ENCODE assay signal across 8 mouse cellular contexts in genomic region chr3:87986868-87987267, GRCm38 (mm10). TPM values are rescaled to one million over a fixed set of nuclear protein-coding genes. Genes with fewer than 3 reads are reported as not detected.
DNase-seq lines count a peak whose midpoint lies in the region; ATAC-seq and TF ChIP-seq lines count a peak whose summit lies in the region.

No protein-coding gene starts in this region.

- peak overlapping the region; percentile 61 for H3K4me2 ChIP-seq in hindbrain, embryonic 13.5 days

- H3K36me3 ChIP-seq in hindbrain, embryonic 13.5 days, result no peaks in the 10 kb centered on the region

- ATAC-seq in Patski, result peak; percentile 69
- ATAC-seq in hindbrain, embryonic 13.5 days (ENCODE audit: low FRiP score), result peak; percentile 74

- H3K9me3 ChIP-seq in hindbrain, embryonic 13.5 days, result no peaks in the 10 kb centered on the region

- H3K9ac ChIP-seq in hindbrain, embryonic 13.5 days, result peak overlapping the region; percentile 66

- CTCF ChIA-PET in Patski (lab: Charles Lee), result interaction anchor here (0.6 to 18.5 kb wide), 38 partner anchors 8 to 256 kb away, joined by 3 to 437 read pairs (median 4); partner anchors contain the start of genes Crabp2, Iqgap3, Mef2d and Nes

- peak overlapping the region; percentile 72 for H3K27ac ChIP-seq in hindbrain, embryonic 13.5 days

- peak overlapping the region; percentile 40 for H3K4me3 ChIP-seq in hindbrain, embryonic 13.5 days

- POLR2A ChIA-PET in Patski (lab: Charles Lee), result interaction anchor here (0.6 to 9.4 kb wide), 5 partner anchors 14 to 1434 kb away, joined by 3 to 96 read pairs (median 3); partner anchors contain the start of gene Nes

- WGBS in hindbrain, embryonic 13.5 days, result 0% methylated on average over 17 of the region's 17 CpGs

- peaks cover 68% of the 10 kb centered on the region for H3K4me1 ChIP-seq in hindbrain, embryonic 13.5 days (replicated peaks)

- TF ChIP-seq CTCF in Patski (IDR thresholded peaks at IDR 0.05), result no peak

- H3K27me3 ChIP-seq in Patski, result peaks cover 20% of the 10 kb centered on the region
- H3K27me3 ChIP-seq in hindbrain, embryonic 13.5 days, result peaks cover 33% of the 10 kb centered on the region

- DNase-seq in Patski (ENCODE audit: low read depth, low spot score), result peak; percentile 99
- peak; percentile 96 to 100 for DNase-seq in cerebellum, postnatal 14 days
- peak; percentile 86 to 88 for DNase-seq in frontal cortex, postnatal 14 days (ENCODE audit: low spot score in 2 of 2)
- peak; percentile 91 to 99 for DNase-seq in layer of hippocampus, postnatal 25 days (ENCODE audit: extremely low spot score in 1 of 2, low spot score in 1 of 2)
- DNase-seq in lung, postnatal 25 days (ENCODE audit: low spot score), result peak; percentile 95
- DNase-seq in retina, embryonic 14.5 days (ENCODE audit: low spot score), result peak; percentile 100
- DNase-seq in thymus, postnatal 4 days, result peak; percentile 99

- in situ Hi-C loops in Patski (cut with MboI; ENCODE audit: low pct_unique_long_range_greater_than_20kb), result loop anchor here (5.0 kb wide), 1 partner anchor 45 kb away; no protein-coding TSS in a partner anchor

RNA-seq across cellular contexts. Expression of gene Bcan, which starts 13.2 kb away (rescaled TPM):
- 0.28 TPM for polyA plus RNA-seq in Patski (2021)
- 35.8 and 39.8 TPM in 2 replicates for polyA plus RNA-seq in hindbrain, embryonic 13.5 days (2015; fragmentation: Nextera tagmentation; extraction: Ambion mirVana)
- 100 to 1,000 TPM; 329 to 388 TPM for total RNA-seq in layer of hippocampus, postnatal 25 days (2021)

RNA-seq across cellular contexts. Expression of gene Nes, which starts 16.0 kb away (rescaled TPM):
- polyA plus RNA-seq in Patski (2021), result 45.0 TPM
- 49.5 and 55.3 TPM in 2 replicates for polyA plus RNA-seq in hindbrain, embryonic 13.5 days (2015; fragmentation: Nextera tagmentation; extraction: Ambion mirVana)
- 1 to 10 TPM; 4.6 to 5.5 TPM for total RNA-seq in layer of hippocampus, postnatal 25 days (2021)

RNA-seq across cellular contexts. Expression of gene Crabp2, which starts 38.4 kb away (rescaled TPM):
- polyA plus RNA-seq in Patski (2021), result 0.59 TPM
- 145 and 148 TPM in 2 replicates for polyA plus RNA-seq in hindbrain, embryonic 13.5 days (2015; fragmentation: Nextera tagmentation; extraction: Ambion mirVana)
- 1 to 10 TPM; 2.2 to 2.3 TPM for total RNA-seq in layer of hippocampus, postnatal 25 days (2021)

RNA-seq across cellular contexts. Expression of gene Hapln2, which starts 40.5 kb away (rescaled TPM):
- 0.32 TPM for polyA plus RNA-seq in Patski (2021)
- 0.47 and 0.56 TPM in 2 replicates for polyA plus RNA-seq in hindbrain, embryonic 13.5 days (2015; fragmentation: Nextera tagmentation; extraction: Ambion mirVana)
- 10 to 100 TPM in 1 of 2 experiments, 1 to 10 TPM in 1; 7.3 to 12.0 TPM for total RNA-seq in layer of hippocampus, postnatal 25 days (2021)

RNA-seq across cellular contexts. Expression of gene Gpatch4, which starts 56.0 kb away (rescaled TPM):
- 32.8 TPM for polyA plus RNA-seq in Patski (2021)
- polyA plus RNA-seq in hindbrain, embryonic 13.5 days (2015; fragmentation: Nextera tagmentation; extraction: Ambion mirVana), result 27.4 and 30.6 TPM in 2 replicates
- 10 to 100 TPM; 14.9 to 15.7 TPM for total RNA-seq in layer of hippocampus, postnatal 25 days (2021)

Comparison
In these comparisons a context has a peak if more than half of its experiments do, and no peak if none do; other contexts are left out.
1. Peak in every context shown above with its lines: DNase-seq, ATAC-seq, H3K4me3 ChIP-seq and H3K27ac ChIP-seq.
2. RNA of gene Bcan, which starts 13.2 kb away (polyA plus RNA-seq): 35.8 to 39.8 TPM in hindbrain, embryonic 13.5 days; 0.28 TPM in Patski (single experiment); every median in the first group is over 10 times any median in the second.
3. RNA of gene Crabp2, which starts 38.4 kb away (polyA plus RNA-seq): 145 to 148 TPM in hindbrain, embryonic 13.5 days; 0.59 TPM in Patski (single experiment); every median in the first group is over 10 times any median in the second.